Mouse (Mus musculus) lung, adult 2 months (tissue): Measurements from ENCODE around the gene Tmem150a. TPM values are rescaled to one million over a fixed set of nuclear protein-coding genes. Genes with fewer than 3 reads are reported as not detected.
A peak's percentile ranks its signal among the peaks of the same experiment; 100 is the strongest.

Experiments
- DNase-seq: peaks from one replicate; pipeline ENCODE4 v3.0.0; 2022
- H3K4me1 ChIP-seq: fragments of 200-500 bp; 2 replicates; pipeline ENCODE4 v1.6.1; 2011; ENCODE audit warnings: low read length; ENCODE audit not compliant: control insufficient read depth, insufficient read depth
- H3K4me3 ChIP-seq: fragments of 200-500 bp; replicated peaks from 2 replicates; pipeline ENCODE3; 2011; ENCODE audit warnings: low read depth, mild to moderate bottlenecking, control low read depth, low read length; ENCODE audit errors: extremely low read depth
- CTCF ChIP-seq: fragments of 200-500 bp; IDR thresholded peaks from 2 replicates; pipeline ENCODE4 v1.5.1; 2011; ENCODE audit warnings: mild to moderate bottlenecking, low read length, control low read depth; ENCODE audit not compliant: insufficient read depth
- POLR2A ChIP-seq: fragments of 200-500 bp; IDR thresholded peaks from 2 replicates; pipeline ENCODE4 v1.6.1; 2011; ENCODE audit warnings: low read depth, mild to moderate bottlenecking, control low read depth, low read length, borderline replicate concordance; ENCODE audit errors: extremely low read depth
- WGBS: fragments of 180-500 bp; shearing (Covaris S2); methylation state at CpG from one replicate; pipeline ENCODE4 v1.1.7; 2018; 5-methylcytosine and 5-hydroxymethylcytosine counted together
- polyA plus RNA-seq: library from polyadenylated mRNA; depleted of rRNA; stranded (reverse); fragments of >200 nt; gene quantifications from 2 replicates; pipeline ENCODE4 v1.2.3, GENCODE M21; 2012; rRNA removed

The Tmem150a gene
- polyA plus RNA-seq, 1 experiment, result 71.8 TPM

- Histone ChIP-seq H3K4me1 (no peaks in the 10 kb centered on the region), H3K4me3 (no peak overlapping the region)
- DNase-seq, result peak; percentile 78
- 2% methylated on average over 5 of the region's 5 CpGs for WGBS
- no peak for TF ChIP-seq POLR2A
- peak; percentile 99 for TF ChIP-seq CTCF
Observed at GRCm38 (mm10) chr6:72407119-72407518, 51.9 kb downstream of the Tmem150a start.

Other genes starting within 250 kb of the Tmem150a start
- 26.4 and 26.7 TPM in 2 replicates for gene Atoh8, start 119.9 kb upstream of the Tmem150a start, polyA plus RNA-seq
- gene Sftpb, start 50.8 kb upstream of the Tmem150a start, polyA plus RNA-seq, result 5,575 and 7,301 TPM in 2 replicates
- 20.0 and 21.8 TPM in 2 replicates for gene Usp39, start 10.3 kb upstream of the Tmem150a start, polyA plus RNA-seq
- 19.3 and 21.3 TPM in 2 replicates for gene 0610030E20Rik, start 8.1 kb upstream of the Tmem150a start, polyA plus RNA-seq
- 96.8 and 123 TPM in 2 replicates for gene Rnf181, start 11.5 kb downstream of the Tmem150a start, polyA plus RNA-seq
- 74.6 and 91.7 TPM in 2 replicates for gene Vamp5, start 25.0 kb downstream of the Tmem150a start, polyA plus RNA-seq
- 291 and 435 TPM in 2 replicates for gene Vamp8, start 35.3 kb downstream of the Tmem150a start, polyA plus RNA-seq
- gene Ggcx, start 58.9 kb downstream of the Tmem150a start, polyA plus RNA-seq, result 43.4 and 46.2 TPM in 2 replicates
- 90.3 and 94.6 TPM in 2 replicates for gene Mat2a, start 84.1 kb downstream of the Tmem150a start, polyA plus RNA-seq
- 0.19 and 0.32 TPM in 2 replicates for gene Sh2d6, start 166.3 kb downstream of the Tmem150a start, polyA plus RNA-seq
- 67.6 and 67.8 TPM in 2 replicates for gene Capg, start 188.9 kb downstream of the Tmem150a start, polyA plus RNA-seq
- 17.6 and 24.2 TPM in 2 replicates for gene Elmod3, start 243.0 kb downstream of the Tmem150a start, polyA plus RNA-seq
- gene Retsat, start 243.0 kb downstream of the Tmem150a start, polyA plus RNA-seq, result 27.7 and 38.8 TPM in 2 replicates